Mouse (Mus musculus): ENCODE measurements around the gene Dagla.

Dagla gene

GRCm38 (mm10) chr19:10304810-10305544, at the start of gene Dagla:
TSS of gene Dagla (minus strand) at chr19:10304877.
- peak; percentile 82 for DNase-seq

- DNase-seq = no peak
Measured at GRCm38 (mm10) chr19:10352218-10352617, 47.5 kb upstream of the Dagla start.

GRCm38 (mm10) chr19:10347628-10348273, 43.1 kb upstream of the Dagla start:
- DNase-seq = no peak

- no peak for DNase-seq
Measured at GRCm38 (mm10) chr19:10345696-10346095, 41.0 kb upstream of the Dagla start.

GRCm38 (mm10) chr19:10343866-10344265, 39.2 kb upstream of the Dagla start:
- no peak for DNase-seq

GRCm38 (mm10) chr19:10341817-10342439, 37.3 kb upstream of the Dagla start:
- DNase-seq = peak; percentile 36

GRCm38 (mm10) chr19:10341152-10341551, 36.5 kb upstream of the Dagla start:
- peak; percentile 32 for DNase-seq

- no peak for DNase-seq
Measured at GRCm38 (mm10) chr19:10340661-10341060, 36.0 kb upstream of the Dagla start.

GRCm38 (mm10) chr19:10339271-10339670, 34.6 kb upstream of the Dagla start:
- no peak for DNase-seq

- DNase-seq = no peak
Measured at GRCm38 (mm10) chr19:10338724-10339123, 34.0 kb upstream of the Dagla start.

- DNase-seq = no peak
Measured at GRCm38 (mm10) chr19:10334467-10334866, 29.8 kb upstream of the Dagla start.

GRCm38 (mm10) chr19:10333545-10334252, 29.0 kb upstream of the Dagla start:
- peak; percentile 70 for DNase-seq

GRCm38 (mm10) chr19:10331706-10332105, 27.0 kb upstream of the Dagla start:
- DNase-seq = no peak

GRCm38 (mm10) chr19:10329033-10329432, 24.4 kb upstream of the Dagla start:
- no peak for DNase-seq

- peak; percentile 33 for DNase-seq
Measured at GRCm38 (mm10) chr19:10326609-10327008, 21.9 kb upstream of the Dagla start.

- no peak for DNase-seq
Measured at GRCm38 (mm10) chr19:10323860-10324259, 19.2 kb upstream of the Dagla start.

- peak; percentile 42 for DNase-seq
Measured at GRCm38 (mm10) chr19:10323362-10323837, 18.7 kb upstream of the Dagla start.

GRCm38 (mm10) chr19:10317795-10318194, 13.1 kb upstream of the Dagla start:
- DNase-seq = no peak

GRCm38 (mm10) chr19:10317358-10317757, 12.7 kb upstream of the Dagla start:
- no peak for DNase-seq

GRCm38 (mm10) chr19:10316956-10317355, 12.3 kb upstream of the Dagla start:
- no peak for DNase-seq

- no peak for DNase-seq
Measured at GRCm38 (mm10) chr19:10312072-10312471, 7.4 kb upstream of the Dagla start.

GRCm38 (mm10) chr19:10308990-10309389, 4.3 kb upstream of the Dagla start:
- DNase-seq = no peak

- DNase-seq = no peak
Measured at GRCm38 (mm10) chr19:10307941-10308340, 3.3 kb upstream of the Dagla start.
